ENCODE assay signal across 20 mouse cellular contexts in the genomic region with DNA sequence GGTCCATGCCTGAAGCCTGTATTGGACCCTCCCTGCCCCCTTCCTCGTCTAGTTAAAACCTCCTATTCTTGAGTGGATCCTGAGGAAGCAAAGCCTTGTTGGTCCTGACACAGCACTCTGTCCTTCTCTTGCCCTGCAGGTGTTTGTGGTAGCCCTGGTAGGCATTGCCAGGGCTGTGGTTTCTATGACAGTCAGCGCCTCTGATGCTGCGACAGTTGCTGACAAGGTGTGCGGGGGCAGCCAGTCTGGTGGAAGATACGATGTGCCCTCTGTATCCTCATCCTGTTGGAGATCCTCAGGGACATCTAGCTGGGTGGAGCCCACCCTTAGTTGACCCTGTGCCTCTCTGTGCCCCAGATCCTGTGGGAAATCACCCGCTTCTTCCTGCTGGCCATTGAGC. TPM values are rescaled to one million over a fixed set of nuclear protein-coding genes. Genes with fewer than 3 reads are reported as not detected.
"Had no signal": no experiment of that assay in that cellular context is flagged by ENCODE, and none has a peak within 500 bp of the region (broad histone marks: within the 10 kb centered on the region; RNA-seq: fewer than 3 reads in every experiment).

No protein-coding gene starts in this region.

- H3K27me3 ChIP-seq: intestine, embryonic 15.5 days; kidney, embryonic 15.5 days; limb, embryonic 12.5 days; limb, embryonic 15.5 days; lung, embryonic 15.5 days; megakaryocyte, embryonic 14.5 days; midbrain, embryonic 13.5 days had no signal

- H3K27ac ChIP-seq: intestine, embryonic 15.5 days; kidney, embryonic 15.5 days; limb, embryonic 12.5 days; limb, embryonic 15.5 days; liver, embryonic 14.5 days; lung, embryonic 15.5 days; midbrain, embryonic 13.5 days had no signal

- DNase-seq: kidney, adult 11 months; kidney, adult 8-10 months; kidney, postnatal 10 days; kidney, postnatal 36 days; layer of hippocampus, postnatal 36 days; left cerebral cortex, postnatal 4 days; lung, adult 18-20 months; lung, postnatal 10 days; lung, postnatal 36 days had no signal

- H3K4me3 ChIP-seq: intestine, embryonic 15.5 days; kidney, embryonic 15.5 days; limb, embryonic 12.5 days; limb, embryonic 15.5 days; lung, embryonic 15.5 days; megakaryocyte, embryonic 14.5 days; midbrain, embryonic 10.5 days; midbrain, embryonic 13.5 days; myocyte had no signal

RNA-seq across cellular contexts. Expression of a gene that starts 34.3 kb away (rescaled TPM):
- total RNA-seq: monocyte, adult 5-6 weeks had no signal
